In genomic region chr7:44586930-44587329, GRCm38 (mm10) we compare ENCODE assay signal across 8 mouse cellular contexts. TPM values are rescaled to one million over a fixed set of nuclear protein-coding genes. Genes with fewer than 3 reads are reported as not detected.
DNase-seq lines count a peak whose midpoint lies in the region; ATAC-seq lines count a peak whose summit lies in the region.

No protein-coding gene starts in this region.

- no peaks in the 10 kb centered on the region for H3K9me3 ChIP-seq in embryonic facial prominence, embryonic 14.5 days (ENCODE audit: control insufficient read depth, low read length)
- H3K9me3 ChIP-seq in hindbrain, embryonic 12.5 days (replicated peaks) = no peaks in the 10 kb centered on the region
- H3K9me3 ChIP-seq in limb, embryonic 11.5 days (ENCODE audit: control insufficient read depth, low read length) = no peaks in the 10 kb centered on the region

- peak; percentile 57 to 78 for DNase-seq in adrenal gland, adult (ENCODE audit: inconsistent age in 2 of 2, low spot score in 1 of 2)
- no peak for DNase-seq in adrenal gland, adult 8-10 months
- peak; percentile 74 for DNase-seq in adrenal gland, postnatal 14 days
- DNase-seq in embryonic facial prominence, embryonic 14.5 days (ENCODE audit: low spot score) = peak; percentile 86
- DNase-seq in limb, embryonic 11.5 days (ENCODE audit: low spot score) = peak; percentile 70
- DNase-seq in testis, postnatal 10 days (ENCODE audit: low spot score) = peak; percentile 68

- H3K4me1 ChIP-seq in embryonic facial prominence, embryonic 14.5 days (ENCODE audit: control insufficient read depth, insufficient read depth, low read length) = peaks cover 16% of the 10 kb centered on the region
- peaks cover 39% of the 10 kb centered on the region for H3K4me1 ChIP-seq in hindbrain, embryonic 12.5 days
- H3K4me1 ChIP-seq in limb, embryonic 11.5 days (ENCODE audit: control insufficient read depth, insufficient read depth, low read length) = peaks cover 11% of the 10 kb centered on the region; the same call in 1 of the 2 replicates

- peak overlapping the region; percentile 33 for H3K4me3 ChIP-seq in embryonic facial prominence, embryonic 14.5 days (ENCODE audit: low read depth, low read length)
- H3K4me3 ChIP-seq in hindbrain, embryonic 12.5 days = peak overlapping the region; percentile 35
- no peak overlapping the region for H3K4me3 ChIP-seq in limb, embryonic 11.5 days (ENCODE audit: low read depth, low read length)

- peak overlapping the region; percentile 43 for H3K9ac ChIP-seq in embryonic facial prominence, embryonic 14.5 days (ENCODE audit: low read depth, low read length)
- H3K9ac ChIP-seq in hindbrain, embryonic 12.5 days = peak overlapping the region; percentile 47
- H3K9ac ChIP-seq in limb, embryonic 11.5 days (ENCODE audit: low read length) = no peak overlapping the region

- peak overlapping the region; percentile 63 for H3K4me2 ChIP-seq in embryonic facial prominence, embryonic 14.5 days (ENCODE audit: low read depth, low read length)
- H3K4me2 ChIP-seq in hindbrain, embryonic 12.5 days (replicated peaks) = peak overlapping the region; percentile 98
- H3K4me2 ChIP-seq in limb, embryonic 11.5 days (ENCODE audit: low read depth, severe bottlenecking) = peak overlapping the region; percentile 32

- peak; percentile 42; the same call in 1 of the 2 replicates for ATAC-seq in embryonic facial prominence, embryonic 14.5 days (ENCODE audit: low read depth)
- ATAC-seq in hindbrain, embryonic 12.5 days (ENCODE audit: low FRiP score) = peak; percentile 24; the same call in 1 of the 2 replicates
- no peak for ATAC-seq in limb, embryonic 11.5 days (ENCODE audit: insufficient number of reproducible peaks, low FRiP score, low TSS enrichment, low read depth)
- ATAC-seq in monocyte, adult 5-6 weeks (replicated peaks; ENCODE audit: insufficient number of reproducible peaks, low FRiP score, low TSS enrichment, poor library complexity, severe bottlenecking) = peak; percentile 18; the same call in 1 of the 2 replicates

- WGBS in embryonic facial prominence, embryonic 14.5 days = 2% methylated on average over 18 of the region's 18 CpGs
- WGBS in hindbrain, embryonic 12.5 days = under 1% methylated on average over 18 of the region's 18 CpGs
- WGBS in limb, embryonic 11.5 days = under 1% methylated on average over 18 of the region's 18 CpGs

- H3K27ac ChIP-seq in embryonic facial prominence, embryonic 14.5 days (replicated peaks; ENCODE audit: low read depth, low read length) = no peak overlapping the region
- H3K27ac ChIP-seq in hindbrain, embryonic 12.5 days = no peak overlapping the region
- H3K27ac ChIP-seq in limb, embryonic 11.5 days (replicated peaks; ENCODE audit: low read depth, low read length) = no peak overlapping the region

- H3K36me3 ChIP-seq in embryonic facial prominence, embryonic 14.5 days (ENCODE audit: control insufficient read depth, insufficient read depth, low read length) = no peaks in the 10 kb centered on the region
- H3K36me3 ChIP-seq in hindbrain, embryonic 12.5 days = no peaks in the 10 kb centered on the region
- no peaks in the 10 kb centered on the region for H3K36me3 ChIP-seq in limb, embryonic 11.5 days (ENCODE audit: control insufficient read depth, insufficient read depth, low read length)

- peaks cover 52% of the 10 kb centered on the region for H3K27me3 ChIP-seq in embryonic facial prominence, embryonic 14.5 days (replicated peaks; ENCODE audit: control insufficient read depth, insufficient read depth, low read length)
- peaks cover 40% of the 10 kb centered on the region for H3K27me3 ChIP-seq in hindbrain, embryonic 12.5 days
- peaks cover 59% of the 10 kb centered on the region for H3K27me3 ChIP-seq in limb, embryonic 11.5 days (ENCODE audit: control insufficient read depth, insufficient read depth, low read length)

RNA-seq across cellular contexts. Expression of gene Kcnc3, which starts 3.5 kb away (rescaled TPM):
- 10 to 100 TPM in 1 of 4 experiments, 1 to 10 TPM in 3; 4.7 to 11.1 (median 7.8) TPM for total RNA-seq in adrenal gland, adult 8-10 months (2022)
- 5.5 and 6.8 TPM in 2 replicates for total RNA-seq in adrenal gland, postnatal 14 days (2021)
- polyA plus RNA-seq in embryonic facial prominence, embryonic 14.5 days (2014; fragmentation: Nextera tagmentation; extraction: Ambion mirVana) = 0.49 and 0.67 TPM in 2 replicates
- polyA plus RNA-seq in hindbrain, embryonic 12.5 days (2016; fragmentation: Nextera tagmentation; extraction: Ambion mirVana) = 3.4 and 3.8 TPM in 2 replicates
- 0.31 and 0.36 TPM in 2 replicates for polyA plus RNA-seq in limb, embryonic 11.5 days (2014; fragmentation: Nextera tagmentation; extraction: Ambion mirVana)
- total RNA-seq in monocyte, adult 5-6 weeks (2017) = 0.19 to 0.43 TPM (median 0.38 TPM) in 3 replicates

RNA-seq across cellular contexts. Expression of gene Napsa, which starts 14.8 kb away (rescaled TPM):
- total RNA-seq in adrenal gland, adult 8-10 months (2022) = 1 to 10 TPM in 3 of 4 experiments, under 1 TPM in 1; 1.00 to 2.0 (median 1.5) TPM
- total RNA-seq in adrenal gland, postnatal 14 days (2021) = 2.0 and 10.4 TPM in 2 replicates
- polyA plus RNA-seq in embryonic facial prominence, embryonic 14.5 days (2014; fragmentation: Nextera tagmentation; extraction: Ambion mirVana) = 1.7 and 2.8 TPM in 2 replicates
- polyA plus RNA-seq in hindbrain, embryonic 12.5 days (2016; fragmentation: Nextera tagmentation; extraction: Ambion mirVana) = 0.87 and 1.2 TPM in 2 replicates
- 0.44 and 0.61 TPM in 2 replicates for polyA plus RNA-seq in limb, embryonic 11.5 days (2014; fragmentation: Nextera tagmentation; extraction: Ambion mirVana)
- total RNA-seq in monocyte, adult 5-6 weeks (2017) = 162 to 248 TPM (median 207 TPM) in 3 replicates

RNA-seq across cellular contexts. Expression of gene Nr1h2, which starts 33.2 kb away (rescaled TPM):
- 100 to 1,000 TPM in 3 of 4 experiments, 10 to 100 TPM in 1; 94.3 to 153 (median 129) TPM for total RNA-seq in adrenal gland, adult 8-10 months (2022)
- total RNA-seq in adrenal gland, postnatal 14 days (2021) = 105 and 114 TPM in 2 replicates
- polyA plus RNA-seq in embryonic facial prominence, embryonic 14.5 days (2014; fragmentation: Nextera tagmentation; extraction: Ambion mirVana) = 60.8 and 64.5 TPM in 2 replicates
- polyA plus RNA-seq in hindbrain, embryonic 12.5 days (2016; fragmentation: Nextera tagmentation; extraction: Ambion mirVana) = 71.5 and 75.8 TPM in 2 replicates
- 70.2 and 72.1 TPM in 2 replicates for polyA plus RNA-seq in limb, embryonic 11.5 days (2014; fragmentation: Nextera tagmentation; extraction: Ambion mirVana)
- 140 to 243 TPM (median 153 TPM) in 3 replicates for total RNA-seq in monocyte, adult 5-6 weeks (2017)

RNA-seq across cellular contexts. Expression of gene Pold1, which starts 38.3 kb away (rescaled TPM):
- 10 to 100 TPM; 10.9 to 18.6 (median 15.9) TPM for total RNA-seq in adrenal gland, adult 8-10 months (2022)
- 17.5 and 28.0 TPM in 2 replicates for total RNA-seq in adrenal gland, postnatal 14 days (2021)
- polyA plus RNA-seq in embryonic facial prominence, embryonic 14.5 days (2014; fragmentation: Nextera tagmentation; extraction: Ambion mirVana) = 57.9 and 64.1 TPM in 2 replicates
- polyA plus RNA-seq in hindbrain, embryonic 12.5 days (2016; fragmentation: Nextera tagmentation; extraction: Ambion mirVana) = 72.1 and 73.5 TPM in 2 replicates
- polyA plus RNA-seq in limb, embryonic 11.5 days (2014; fragmentation: Nextera tagmentation; extraction: Ambion mirVana) = 82.5 and 84.3 TPM in 2 replicates
- 16.1 to 42.8 TPM (median 23.8 TPM) in 3 replicates for total RNA-seq in monocyte, adult 5-6 weeks (2017)

RNA-seq across cellular contexts. Expression of gene Spib, which starts 55.1 kb away (rescaled TPM):
- under 1 TPM; 0.32 to 0.77 (median 0.43) TPM for total RNA-seq in adrenal gland, adult 8-10 months (2022)
- 3.4 and 15.4 TPM in 2 replicates for total RNA-seq in adrenal gland, postnatal 14 days (2021)
- polyA plus RNA-seq in embryonic facial prominence, embryonic 14.5 days (2014; fragmentation: Nextera tagmentation; extraction: Ambion mirVana) = 0.26 and 0.35 TPM in 2 replicates
- 0.08 and 0.10 TPM in 2 replicates for polyA plus RNA-seq in hindbrain, embryonic 12.5 days (2016; fragmentation: Nextera tagmentation; extraction: Ambion mirVana)
- 0.07 and 0.11 TPM in 2 replicates for polyA plus RNA-seq in limb, embryonic 11.5 days (2014; fragmentation: Nextera tagmentation; extraction: Ambion mirVana)
- total RNA-seq in monocyte, adult 5-6 weeks (2017) = 11.0 to 17.1 TPM (median 14.5 TPM) in 3 replicates

Comparison
In these comparisons a context has a peak if more than half of its experiments do, and no peak if none do; other contexts are left out.
1. H3K4me2 ChIP-seq: peak in every context shown above with its lines; median percentile 98 in hindbrain, embryonic 12.5 days; 63 in embryonic facial prominence, embryonic 14.5 days; 32 in limb, embryonic 11.5 days.
2. RNA of gene Napsa, which starts 14.8 kb away (total RNA-seq): 162 to 248 TPM in monocyte, adult 5-6 weeks; 2.0 to 10.4 TPM in adrenal gland, postnatal 14 days and 1.00 to 2.0 TPM in adrenal gland, adult 8-10 months; every median in the first group is over 10 times any median in the second.